Mouse (Mus musculus) forebrain, embryonic 13.5 days (tissue): ENCODE measurements at regions not wholly inside any gene's neighbourhood (a gene's known extent, or its start where the extent isn't known, plus 50 kb on each side); places are given as distances from the start of the nearest gene placed in this dataset.

Source experiments
- ATAC-seq: fragments of 200-750 bp; cut with Nextera tagmentation; 2 replicates; pipeline ENCODE4 v1.8.0; 2017
- H3K27ac ChIP-seq: fragments of 300-500 bp; sonication (generic); 2 replicates; pipeline ENCODE4 v1.5.1; 2015; ENCODE audit warnings: inconsistent platforms, mild to moderate bottlenecking, moderate library complexity
- H3K27me3 ChIP-seq: fragments of 300-500 bp; sonication (generic); 2 replicates; pipeline ENCODE4 v1.6.1; 2015; ENCODE audit warnings: mild to moderate bottlenecking, inconsistent platforms
- H3K36me3 ChIP-seq: fragments of 300-500 bp; sonication (generic); 2 replicates; pipeline ENCODE4 v1.6.1; 2015; ENCODE audit warnings: mild to moderate bottlenecking, inconsistent platforms; ENCODE audit not compliant: poor library complexity, severe bottlenecking
- H3K4me1 ChIP-seq: fragments of 300-500 bp; sonication (generic); 2 replicates; pipeline ENCODE4 v1.6.1; 2015; ENCODE audit warnings: inconsistent platforms
- H3K4me2 ChIP-seq: fragments of 300-500 bp; sonication (generic); 2 replicates; pipeline ENCODE4 v1.6.1; 2015; ENCODE audit warnings: inconsistent platforms, mild to moderate bottlenecking, moderate library complexity
- H3K4me3 ChIP-seq: fragments of 300-500 bp; sonication (generic); 2 replicates; pipeline ENCODE4 v1.5.1; 2015; ENCODE audit warnings: mild to moderate bottlenecking, inconsistent platforms
- H3K9ac ChIP-seq: fragments of 300-500 bp; sonication (generic); 2 replicates; pipeline ENCODE4 v1.6.1; 2015; ENCODE audit warnings: mild to moderate bottlenecking, inconsistent platforms
- H3K9me3 ChIP-seq: fragments of 300-500 bp; sonication (generic); replicated peaks from 2 replicates; pipeline ENCODE4 v1.6.1; 2016; ENCODE audit warnings: inconsistent platforms
- WGBS: fragments of 180-500 bp; shearing (Covaris S2); methylation state at CpG from one replicate; pipeline ENCODE4 v1.1.7; 2015; 5-methylcytosine and 5-hydroxymethylcytosine counted together

GRCm38 (mm10) chr3:37885776-37886175 is 161.5 kb upstream of the Gm5148 start:
- Histone ChIP-seq H3K4me3 (no peak overlapping the region), H3K4me1 (no peaks in the 10 kb centered on the region), H3K9me3 (no peaks in the 10 kb centered on the region), H3K9ac (no peak overlapping the region), H3K27me3 (no peaks in the 10 kb centered on the region), H3K27ac (no peak overlapping the region), H3K36me3 (no peaks in the 10 kb centered on the region), H3K4me2 (no peak overlapping the region)
- ATAC-seq, result no peak
- 92% methylated on average over 6 of the region's 6 CpGs for WGBS

- H3K27ac ChIP-seq, result no peak overlapping the region
- H3K9me3 ChIP-seq, result no peaks in the 10 kb centered on the region
- H3K36me3 ChIP-seq, result no peaks in the 10 kb centered on the region
- no peak overlapping the region for H3K4me2 ChIP-seq
- no peaks in the 10 kb centered on the region for H3K4me1 ChIP-seq
- no peaks in the 10 kb centered on the region for H3K27me3 ChIP-seq
- ATAC-seq, result no peak
- H3K4me3 ChIP-seq, result no peak overlapping the region
- no peak overlapping the region for H3K9ac ChIP-seq
- WGBS, result 24% methylated on average over 5 of the region's 5 CpGs
Observed at GRCm38 (mm10) chr3:37882417-37882816, 158.1 kb upstream of the Gm5148 start.

- Histone ChIP-seq H3K4me1 (peaks cover 2% of the 10 kb centered on the region; the same call in 1 of the 2 replicates), H3K9me3 (no peaks in the 10 kb centered on the region), H3K4me2 (no peak overlapping the region), H3K27ac (no peak overlapping the region), H3K4me3 (no peak overlapping the region), H3K9ac (no peak overlapping the region), H3K36me3 (no peaks in the 10 kb centered on the region), H3K27me3 (no peaks in the 10 kb centered on the region)
- no peak for ATAC-seq
- WGBS, result 89% methylated on average over 2 of the region's 2 CpGs
Observed at GRCm38 (mm10) chr3:37881016-37881415, 156.7 kb upstream of the Gm5148 start.

- H3K4me2 ChIP-seq, result no peak overlapping the region
- WGBS, result 71% methylated on average over 6 of the region's 6 CpGs
- H3K4me3 ChIP-seq, result no peak overlapping the region
- no peaks in the 10 kb centered on the region for H3K9me3 ChIP-seq
- H3K27ac ChIP-seq, result no peak overlapping the region
- no peak for ATAC-seq
- no peaks in the 10 kb centered on the region for H3K36me3 ChIP-seq
- H3K27me3 ChIP-seq, result no peaks in the 10 kb centered on the region
- no peak overlapping the region for H3K9ac ChIP-seq
- peaks cover 16% of the 10 kb centered on the region; the same call in 1 of the 2 replicates for H3K4me1 ChIP-seq
Observed at GRCm38 (mm10) chr3:37879056-37879455, 154.8 kb upstream of the Gm5148 start.

GRCm38 (mm10) chr3:37876016-37876765 is 151.9 kb upstream of the Gm5148 start:
- Histone ChIP-seq H3K27me3 (no peaks in the 10 kb centered on the region), H3K4me3 (no peak overlapping the region), H3K36me3 (no peaks in the 10 kb centered on the region), H3K4me1 (peaks cover 16% of the 10 kb centered on the region; the same call in 1 of the 2 replicates), H3K9ac (no peak overlapping the region), H3K27ac (no peak overlapping the region), H3K9me3 (no peaks in the 10 kb centered on the region), H3K4me2 (no peak overlapping the region)
- 83% methylated on average over 13 of the region's 13 CpGs for WGBS
- no peak for ATAC-seq

GRCm38 (mm10) chr3:37875331-37876015 is 151.2 kb upstream of the Gm5148 start:
- Histone ChIP-seq H3K36me3 (no peaks in the 10 kb centered on the region), H3K27ac (peak overlapping the region; percentile 40), H3K4me1 (peaks cover 16% of the 10 kb centered on the region; the same call in 1 of the 2 replicates), H3K9ac (no peak overlapping the region), H3K4me3 (no peak overlapping the region), H3K27me3 (no peaks in the 10 kb centered on the region), H3K4me2 (no peak overlapping the region), H3K9me3 (no peaks in the 10 kb centered on the region)
- 54% methylated on average over 6 of the region's 6 CpGs for WGBS
- peak; percentile 77 for ATAC-seq

- no peak overlapping the region for H3K9ac ChIP-seq
- no peaks in the 10 kb centered on the region for H3K9me3 ChIP-seq
- H3K4me2 ChIP-seq, result no peak overlapping the region
- H3K36me3 ChIP-seq, result no peaks in the 10 kb centered on the region
- no peak for ATAC-seq
- no peak overlapping the region for H3K4me3 ChIP-seq
- H3K27me3 ChIP-seq, result no peaks in the 10 kb centered on the region
- peaks cover 16% of the 10 kb centered on the region; the same call in 1 of the 2 replicates for H3K4me1 ChIP-seq
- 87% methylated on average over 6 of the region's 6 CpGs for WGBS
- H3K27ac ChIP-seq, result no peak overlapping the region; the same call in 1 of the 2 replicates
Observed at GRCm38 (mm10) chr3:37874864-37875263, 150.6 kb upstream of the Gm5148 start.

- WGBS, result 84% methylated on average over 1 of the region's 1 CpGs
- no peak for ATAC-seq
- Histone ChIP-seq H3K9me3 (no peaks in the 10 kb centered on the region), H3K4me1 (peaks cover 16% of the 10 kb centered on the region; the same call in 1 of the 2 replicates), H3K27ac (no peak overlapping the region), H3K36me3 (no peaks in the 10 kb centered on the region), H3K9ac (no peak overlapping the region), H3K27me3 (no peaks in the 10 kb centered on the region), H3K4me2 (no peak overlapping the region), H3K4me3 (no peak overlapping the region)
Observed at GRCm38 (mm10) chr3:37874346-37874745, 150.1 kb upstream of the Gm5148 start.

GRCm38 (mm10) chr3:37872329-37872728 is 148.0 kb upstream of the Gm5148 start:
- H3K4me2 ChIP-seq, result no peak overlapping the region
- H3K9me3 ChIP-seq, result no peaks in the 10 kb centered on the region
- peaks cover 16% of the 10 kb centered on the region; the same call in 1 of the 2 replicates for H3K4me1 ChIP-seq
- H3K27me3 ChIP-seq, result no peaks in the 10 kb centered on the region
- no peak overlapping the region for H3K4me3 ChIP-seq
- H3K27ac ChIP-seq, result no peak overlapping the region
- ATAC-seq, result no peak
- no peaks in the 10 kb centered on the region for H3K36me3 ChIP-seq
- WGBS, result 91% methylated on average over 3 of the region's 3 CpGs
- H3K9ac ChIP-seq, result no peak overlapping the region

GRCm38 (mm10) chr3:37871076-37871475 is 146.8 kb upstream of the Gm5148 start:
- no peaks in the 10 kb centered on the region for H3K36me3 ChIP-seq
- no peak overlapping the region for H3K4me3 ChIP-seq
- 56% methylated on average over 4 of the region's 4 CpGs for WGBS
- no peak overlapping the region for H3K27ac ChIP-seq
- no peak for ATAC-seq
- H3K9me3 ChIP-seq, result no peaks in the 10 kb centered on the region
- no peak overlapping the region for H3K9ac ChIP-seq
- H3K27me3 ChIP-seq, result no peaks in the 10 kb centered on the region
- peaks cover 15% of the 10 kb centered on the region; the same call in 1 of the 2 replicates for H3K4me1 ChIP-seq
- H3K4me2 ChIP-seq, result no peak overlapping the region

GRCm38 (mm10) chr3:37868454-37868853 is 144.2 kb upstream of the Gm5148 start:
- ATAC-seq, result no peak
- H3K9me3 ChIP-seq, result no peaks in the 10 kb centered on the region
- no peaks in the 10 kb centered on the region for H3K4me1 ChIP-seq
- no peak overlapping the region for H3K4me3 ChIP-seq
- H3K9ac ChIP-seq, result no peak overlapping the region
- no peaks in the 10 kb centered on the region for H3K27me3 ChIP-seq
- 81% methylated on average over 4 of the region's 4 CpGs for WGBS
- no peak overlapping the region for H3K4me2 ChIP-seq
- H3K27ac ChIP-seq, result no peak overlapping the region
- H3K36me3 ChIP-seq, result no peaks in the 10 kb centered on the region

- peaks cover 7% of the 10 kb centered on the region; the same call in 1 of the 2 replicates for H3K4me1 ChIP-seq
- H3K36me3 ChIP-seq, result no peaks in the 10 kb centered on the region
- WGBS, result 90% methylated on average over 9 of the region's 9 CpGs
- no peaks in the 10 kb centered on the region for H3K27me3 ChIP-seq
- H3K9ac ChIP-seq, result no peak overlapping the region
- H3K4me2 ChIP-seq, result no peak overlapping the region
- no peak for ATAC-seq
- no peak overlapping the region for H3K27ac ChIP-seq
- H3K9me3 ChIP-seq, result no peaks in the 10 kb centered on the region
- no peak overlapping the region for H3K4me3 ChIP-seq
Observed at GRCm38 (mm10) chr3:37862756-37863155, 138.5 kb upstream of the Gm5148 start.
